Mouse (Mus musculus) forebrain, embryonic 11.5 days (tissue): ENCODE measurements around the gene Hapln2. TPM values are rescaled to one million over a fixed set of nuclear protein-coding genes. Genes with fewer than 3 reads are reported as not detected.

ENCODE experiments used
- ATAC-seq: fragments of 200-750 bp; cut with Nextera tagmentation; replicated peaks from 2 replicates; pipeline ENCODE4 v1.8.0; 2017; ENCODE audit warnings: moderate TSS enrichment; ENCODE audit not compliant: low FRiP score
- DNase-seq: peaks from one replicate; pipeline ENCODE4 v3.0.0-alpha.2; 2017; ENCODE audit warnings: low spot score
- H3K27ac ChIP-seq: fragments of 300-500 bp; sonication (generic); 2 replicates; pipeline ENCODE4 v1.5.1; 2014; ENCODE audit warnings: low read depth, low read length
- H3K27me3 ChIP-seq: fragments of 300-500 bp; sonication (generic); 2 replicates; pipeline ENCODE4 v1.6.1; 2014; ENCODE audit warnings: mild to moderate bottlenecking, low read length, mixed read lengths; ENCODE audit not compliant: control insufficient read depth, insufficient read depth
- H3K36me3 ChIP-seq: fragments of 300-500 bp; sonication (generic); 2 replicates; pipeline ENCODE4 v1.6.1; 2014; ENCODE audit warnings: mild to moderate bottlenecking, low read length, moderate library complexity, mixed read lengths; ENCODE audit not compliant: control insufficient read depth, insufficient read depth
- H3K4me1 ChIP-seq: fragments of 300-500 bp; sonication (generic); replicated peaks from 2 replicates; pipeline ENCODE4 v1.6.1; 2014; ENCODE audit warnings: low read length, mixed read lengths; ENCODE audit not compliant: control insufficient read depth, insufficient read depth
- H3K4me2 ChIP-seq: fragments of 300-500 bp; sonication (generic); 2 replicates; pipeline ENCODE4 v1.6.1; 2014; ENCODE audit warnings: low read depth, mild to moderate bottlenecking, low read length, moderate library complexity, mixed read lengths; ENCODE audit not compliant: severe bottlenecking
- H3K4me3 ChIP-seq: fragments of 300-500 bp; sonication (generic); 2 replicates; pipeline ENCODE4 v1.5.1; 2014; ENCODE audit warnings: low read depth, low read length
- H3K9ac ChIP-seq: fragments of 300-500 bp; sonication (generic); 2 replicates; pipeline ENCODE4 v1.6.1; 2014; ENCODE audit warnings: low read length
- H3K9me3 ChIP-seq: fragments of 300-500 bp; sonication (generic); 2 replicates; pipeline ENCODE4 v1.6.1; 2016; ENCODE audit warnings: low read length, mixed read lengths; ENCODE audit not compliant: control insufficient read depth
- WGBS: fragments of 180-500 bp; shearing (Covaris S2); extraction: QIAGEN DNeasy Blood & Tissue Kit; methylation state at CpG from one replicate; pipeline ENCODE4 v1.1.7; 2014; 5-methylcytosine and 5-hydroxymethylcytosine counted together
- polyA plus RNA-seq: library from polyadenylated mRNA; unstranded; fragments of >200 nt; fragmentation: Nextera tagmentation; extraction: Ambion mirVana; gene quantifications from 2 replicates; pipeline ENCODE4 v1.2.1, GENCODE M21; 2014

The Hapln2 gene
- 0.27 and 0.39 TPM in 2 replicates for polyA plus RNA-seq

DNA sequence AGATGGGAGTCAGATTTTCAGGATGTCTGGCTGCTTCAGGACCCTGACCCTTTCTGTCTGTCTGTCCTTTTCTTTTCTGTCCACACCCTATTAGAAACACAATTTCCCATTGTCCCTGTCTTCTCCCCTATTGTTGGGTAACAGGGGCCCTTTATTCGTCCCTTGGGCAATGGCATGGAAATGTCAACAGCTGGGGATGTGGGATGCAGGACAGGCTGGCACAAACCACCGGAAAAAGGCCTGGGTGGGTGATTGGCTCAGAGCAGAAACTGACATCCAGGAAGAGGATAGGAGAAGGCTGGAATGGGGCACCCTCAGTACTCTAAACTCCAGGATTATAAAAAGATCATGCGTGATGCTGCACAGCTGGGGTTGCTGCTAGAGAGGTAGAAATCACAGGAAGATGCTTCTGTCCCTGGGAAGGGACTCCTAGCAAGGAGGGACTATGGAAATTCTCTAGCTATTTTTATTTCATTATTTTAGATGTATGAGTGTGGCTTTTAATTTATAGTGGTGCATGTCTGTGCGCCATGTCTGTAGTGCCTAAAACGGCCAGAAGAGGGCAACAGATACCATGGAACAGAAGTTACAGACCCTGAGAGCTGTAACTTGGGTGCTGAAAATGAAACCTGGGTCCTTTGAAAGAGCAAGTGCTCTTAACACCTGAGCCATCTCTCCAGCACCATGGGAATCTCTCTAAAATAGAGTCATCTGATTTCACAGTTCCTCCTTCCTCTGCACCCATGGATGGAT is at the start of gene Hapln2:
Gene Hapln2, minus strand, starts transcription at position 150 of the 753 bp plus-strand sequence.
- WGBS = 53% methylated on average over 5 of the region's 5 CpGs
- H3K27me3 ChIP-seq = peaks cover 30% of the 10 kb centered on the region
- H3K4me3 ChIP-seq = no peak within 1 kb of the TSS
- ATAC-seq (no peak), DNase-seq (no peak)
- H3K9ac ChIP-seq = no peak within 1 kb of the TSS
- no peaks in the 10 kb centered on the region for H3K36me3 ChIP-seq
- no peak within 1 kb of the TSS for H3K4me2 ChIP-seq
- H3K27ac ChIP-seq = no peak within 1 kb of the TSS
- H3K9me3 ChIP-seq = peaks cover 4% of the 10 kb centered on the region; the same call in 1 of the 2 replicates
- peaks cover 10% of the 10 kb centered on the region for H3K4me1 ChIP-seq

DNA sequence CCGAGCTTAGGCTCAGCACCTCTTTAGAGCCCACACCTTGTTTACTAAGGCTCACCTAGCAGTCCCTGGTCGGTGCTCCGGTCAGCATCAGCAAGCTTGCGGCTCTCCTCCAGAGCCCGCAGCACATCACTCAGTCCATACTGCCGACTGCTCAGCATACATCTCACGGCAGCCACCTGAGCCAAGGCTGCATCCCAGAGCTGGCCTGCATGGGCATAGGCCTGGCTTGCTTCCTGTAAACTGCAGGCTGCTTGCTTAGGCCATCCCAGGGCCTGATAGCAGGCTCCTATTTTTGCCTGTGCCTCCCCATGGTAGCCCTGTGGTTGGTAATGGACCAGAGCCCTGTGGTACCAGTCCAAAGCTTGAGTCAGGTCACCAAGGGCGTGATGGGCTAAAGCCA is 47.4 kb upstream of the Hapln2 start:
- DNase-seq (no peak), ATAC-seq (no peak)
- Histone ChIP-seq H3K27ac (no peak overlapping the region), H3K4me2 (no peak overlapping the region), H3K27me3 (no peaks in the 10 kb centered on the region; the same call in 1 of the 2 replicates), H3K9ac (no peak overlapping the region), H3K9me3 (no peaks in the 10 kb centered on the region), H3K4me1 (no peaks in the 10 kb centered on the region), H3K36me3 (no peaks in the 10 kb centered on the region), H3K4me3 (no peak overlapping the region)
- WGBS = 78% methylated on average over 8 of the region's 8 CpGs

GRCm38 (mm10) chr3:88074351-88074750 is 47.0 kb upstream of the Hapln2 start:
- H3K4me1 ChIP-seq = no peaks in the 10 kb centered on the region
- H3K4me2 ChIP-seq = no peak overlapping the region
- H3K27me3 ChIP-seq = no peaks in the 10 kb centered on the region; the same call in 1 of the 2 replicates
- no peak overlapping the region for H3K9ac ChIP-seq
- H3K4me3 ChIP-seq = no peak overlapping the region
- H3K36me3 ChIP-seq = no peaks in the 10 kb centered on the region
- DNase-seq = no peak
- no peaks in the 10 kb centered on the region for H3K9me3 ChIP-seq
- ATAC-seq = no peak
- H3K27ac ChIP-seq = no peak overlapping the region
- WGBS = 81% methylated on average over 2 of the region's 2 CpGs

- DNase-seq = no peak
- H3K36me3 ChIP-seq = no peaks in the 10 kb centered on the region
- H3K4me2 ChIP-seq = no peak overlapping the region
- H3K4me1 ChIP-seq = no peaks in the 10 kb centered on the region
- no peaks in the 10 kb centered on the region for H3K9me3 ChIP-seq
- WGBS = 63% methylated on average over 2 of the region's 2 CpGs
- H3K27me3 ChIP-seq = no peaks in the 10 kb centered on the region; the same call in 1 of the 2 replicates
- H3K9ac ChIP-seq = no peak overlapping the region
- no peak overlapping the region for H3K4me3 ChIP-seq
- H3K27ac ChIP-seq = no peak overlapping the region
- ATAC-seq = no peak
Measured at GRCm38 (mm10) chr3:88073631-88074030, 46.2 kb upstream of the Hapln2 start.

DNA sequence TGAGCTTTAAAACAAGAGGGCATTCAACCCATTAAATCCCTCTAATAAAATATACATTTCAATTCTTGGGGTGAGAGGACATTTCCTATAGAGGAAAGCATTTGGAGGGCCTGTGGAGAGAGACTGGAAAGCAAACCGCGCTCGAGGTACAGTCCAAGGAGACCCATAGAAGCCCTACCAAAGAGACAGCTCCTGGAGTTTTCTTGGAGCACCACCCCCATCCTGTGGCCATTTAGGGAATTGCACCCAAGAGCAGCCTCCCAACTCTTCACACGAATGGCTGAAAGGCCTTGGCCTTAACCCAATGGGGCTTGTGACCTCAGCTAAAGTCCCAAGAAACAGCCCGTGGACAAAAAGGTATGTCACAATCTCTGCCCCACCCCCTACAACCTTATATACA is 44.4 kb upstream of the Hapln2 start:
- Histone ChIP-seq H3K9ac (no peak overlapping the region), H3K9me3 (no peaks in the 10 kb centered on the region), H3K27ac (no peak overlapping the region), H3K27me3 (no peaks in the 10 kb centered on the region; the same call in 1 of the 2 replicates), H3K36me3 (no peaks in the 10 kb centered on the region), H3K4me1 (no peaks in the 10 kb centered on the region), H3K4me2 (no peak overlapping the region), H3K4me3 (no peak overlapping the region)
- ATAC-seq (peak; percentile 63), DNase-seq (peak; percentile 90)
- WGBS = 8% methylated on average over 5 of the region's 5 CpGs

- ATAC-seq = no peak
- WGBS = 43% methylated on average over 2 of the region's 2 CpGs
Measured at GRCm38 (mm10) chr3:88068386-88068785, 41.0 kb upstream of the Hapln2 start.

GRCm38 (mm10) chr3:88057902-88058696 is 30.7 kb upstream of the Hapln2 start, which contains the start of gene Naxe:
TSS of gene Naxe (minus strand) at chr3:88058495.
- Histone ChIP-seq H3K9ac (peak within 1 kb of the TSS; percentile 92), H3K4me1 (peaks cover 3% of the 10 kb centered on the region; the same call in 1 of the 2 replicates), H3K4me2 (peak within 1 kb of the TSS; percentile 95), H3K36me3 (peaks cover 4% of the 10 kb centered on the region; the same call in 1 of the 2 replicates), H3K4me3 (peak within 1 kb of the TSS; percentile 88), H3K27ac (peak within 1 kb of the TSS; percentile 50; the same call in 1 of the 2 replicates), H3K9me3 (no peaks in the 10 kb centered on the region), H3K27me3 (no peaks in the 10 kb centered on the region)
- WGBS = under 1% methylated on average over 60 of the region's 60 CpGs
- ATAC-seq (peak; percentile 97), DNase-seq (peak; percentile 96)

More at GRCm38 (mm10) chr3:88068386-88068785, 41.0 kb upstream of the Hapln2 start:
- no peak overlapping the region for H3K4me3 ChIP-seq
- H3K36me3 ChIP-seq = no peaks in the 10 kb centered on the region
- no peak overlapping the region for H3K9ac ChIP-seq
- no peaks in the 10 kb centered on the region; the same call in 1 of the 2 replicates for H3K27me3 ChIP-seq
- H3K4me2 ChIP-seq = no peak overlapping the region
- DNase-seq = no peak
- no peaks in the 10 kb centered on the region for H3K4me1 ChIP-seq
- H3K27ac ChIP-seq = no peak overlapping the region
- H3K9me3 ChIP-seq = no peaks in the 10 kb centered on the region

GRCm38 (mm10) chr3:88057030-88057429 is 29.6 kb upstream of the Hapln2 start:
- 83% methylated on average over 6 of the region's 6 CpGs for WGBS
- no peak for DNase-seq
- no peak for ATAC-seq
- Histone ChIP-seq H3K4me2 (peak overlapping the region; percentile 95), H3K27me3 (no peaks in the 10 kb centered on the region), H3K9me3 (no peaks in the 10 kb centered on the region), H3K4me1 (peaks cover 3% of the 10 kb centered on the region; the same call in 1 of the 2 replicates), H3K9ac (no peak overlapping the region; the same call in 1 of the 2 replicates), H3K36me3 (peaks cover 6% of the 10 kb centered on the region; the same call in 1 of the 2 replicates), H3K27ac (no peak overlapping the region), H3K4me3 (no peak overlapping the region)
